Mouse (Mus musculus): ENCODE measurements around the gene Slc7a3.

The Slc7a3 gene

GRCm38 (mm10) chrX:101085920-101086319 is at the start of gene Slc7a3:
TSS of gene Slc7a3 (minus strand) at chrX:101086020.
- DNase-seq (ENCODE audit: low read depth, low spot score), result peak; percentile 15

GRCm38 (mm10) chrX:101131992-101132791 is 46.4 kb upstream of the Slc7a3 start:
- DNase-seq (ENCODE audit: low read depth, low spot score), result peak; percentile 32

GRCm38 (mm10) chrX:101131001-101131400 is 45.2 kb upstream of the Slc7a3 start:
- DNase-seq (ENCODE audit: low read depth, low spot score), result peak; percentile 60

- DNase-seq (ENCODE audit: low read depth, low spot score), result no peak
Observed at GRCm38 (mm10) chrX:101128559-101128958, 42.7 kb upstream of the Slc7a3 start.

GRCm38 (mm10) chrX:101126977-101127376 is 41.2 kb upstream of the Slc7a3 start:
- no peak for DNase-seq (ENCODE audit: low read depth, low spot score)

GRCm38 (mm10) chrX:101126474-101126955 is 40.7 kb upstream of the Slc7a3 start:
- DNase-seq (ENCODE audit: low read depth, low spot score), result no peak

GRCm38 (mm10) chrX:101120546-101120945 is 34.7 kb upstream of the Slc7a3 start:
- no peak for DNase-seq (ENCODE audit: low read depth, low spot score)

GRCm38 (mm10) chrX:101085211-101085610 is 609 bp downstream of the Slc7a3 start:
- DNase-seq (ENCODE audit: low read depth, low spot score), result peak; percentile 60

- DNase-seq (ENCODE audit: low read depth, low spot score), result peak; percentile 91
Observed at GRCm38 (mm10) chrX:101084192-101084591, 1.6 kb downstream of the Slc7a3 start.

- no peak for DNase-seq (ENCODE audit: low read depth, low spot score)
Observed at GRCm38 (mm10) chrX:101065245-101065644, 20.6 kb downstream of the Slc7a3 start.

- DNase-seq (ENCODE audit: low read depth, low spot score), result no peak
Observed at GRCm38 (mm10) chrX:101063503-101063902, 22.3 kb downstream of the Slc7a3 start.

- DNase-seq (ENCODE audit: low read depth, low spot score), result peak; percentile 79
Observed at GRCm38 (mm10) chrX:101059541-101059940, 26.3 kb downstream of the Slc7a3 start, which contains the start of gene Tex11. TSS of gene Tex11 (minus strand) at chrX:101059667.

All from ES-CJ7 (cell line).